Mouse (Mus musculus) lung, postnatal 0 days (tissue): ENCODE data around the gene Itpkc. TPM values are rescaled to one million over a fixed set of nuclear protein-coding genes. Genes with fewer than 3 reads are reported as not detected.

Experiments used
- ATAC-seq: fragments of 200-750 bp; cut with Nextera tagmentation; 2 replicates; pipeline ENCODE4 v1.8.0; 2017; ENCODE audit warnings: moderate library complexity
- DNase-seq: peaks from one replicate; pipeline ENCODE4 v3.0.0-alpha.2; 2016; ENCODE audit warnings: low spot score
- H3K27ac ChIP-seq: fragments of 300-500 bp; sonication (generic); 2 replicates; pipeline ENCODE4 v1.5.1; 2014; ENCODE audit warnings: antibody characterized with exemption, mild to moderate bottlenecking, low read length, mixed read lengths
- H3K27me3 ChIP-seq: fragments of 300-500 bp; sonication (generic); replicated peaks from 2 replicates; pipeline ENCODE4 v1.6.1; 2014; ENCODE audit warnings: low read length, mixed read lengths; ENCODE audit not compliant: insufficient read depth
- H3K36me3 ChIP-seq: fragments of 300-500 bp; sonication (generic); 2 replicates; pipeline ENCODE4 v1.6.1; 2014; ENCODE audit warnings: low read length, mixed read lengths; ENCODE audit not compliant: insufficient read depth
- H3K4me1 ChIP-seq: fragments of 300-500 bp; sonication (generic); 2 replicates; pipeline ENCODE4 v1.6.1; 2014; ENCODE audit warnings: antibody characterized with exemption, low read depth, low read length, mixed read lengths; ENCODE audit not compliant: insufficient read depth
- H3K4me2 ChIP-seq: fragments of 300-500 bp; sonication (generic); replicated peaks from 2 replicates; pipeline ENCODE4 v1.6.1; 2014; ENCODE audit warnings: low read depth, mild to moderate bottlenecking, low read length, moderate library complexity, mixed read lengths
- H3K4me3 ChIP-seq: fragments of 300-500 bp; sonication (generic); 2 replicates; pipeline ENCODE4 v1.5.1; 2014; ENCODE audit warnings: low read depth, low read length
- H3K9ac ChIP-seq: fragments of 300-500 bp; sonication (generic); replicated peaks from 2 replicates; pipeline ENCODE4 v1.6.1; 2014; ENCODE audit warnings: low read depth, mild to moderate bottlenecking
- H3K9me3 ChIP-seq: fragments of 300-500 bp; sonication (generic); 2 replicates; pipeline ENCODE4 v1.6.1; 2016; ENCODE audit warnings: low read length, mixed read lengths
- CTCF ChIP-seq: IDR thresholded peaks from 2 replicates; pipeline ENCODE4 v1.5.1; 2016; ENCODE audit warnings: antibody characterized with exemption, mild to moderate bottlenecking
- EP300 ChIP-seq: IDR thresholded peaks from 2 replicates; pipeline ENCODE4 v1.6.1; 2016; ENCODE audit warnings: antibody characterized with exemption, mild to moderate bottlenecking, control low read depth
- WGBS: fragments of 180-500 bp; shearing (Covaris S2); extraction: QIAGEN DNeasy Blood & Tissue Kit; methylation state at CpG from one replicate; pipeline ENCODE4 v1.1.7; 2014; 5-methylcytosine and 5-hydroxymethylcytosine counted together
- polyA plus RNA-seq: library from polyadenylated mRNA; unstranded; fragments of >200 nt; fragmentation: Nextera tagmentation; extraction: Ambion mirVana; gene quantifications from 2 replicates; pipeline ENCODE4 v1.2.1, GENCODE M21; 2015

Itpkc gene
- polyA plus RNA-seq, 1 experiment from 2014 or later = 2.9 TPM

DNA sequence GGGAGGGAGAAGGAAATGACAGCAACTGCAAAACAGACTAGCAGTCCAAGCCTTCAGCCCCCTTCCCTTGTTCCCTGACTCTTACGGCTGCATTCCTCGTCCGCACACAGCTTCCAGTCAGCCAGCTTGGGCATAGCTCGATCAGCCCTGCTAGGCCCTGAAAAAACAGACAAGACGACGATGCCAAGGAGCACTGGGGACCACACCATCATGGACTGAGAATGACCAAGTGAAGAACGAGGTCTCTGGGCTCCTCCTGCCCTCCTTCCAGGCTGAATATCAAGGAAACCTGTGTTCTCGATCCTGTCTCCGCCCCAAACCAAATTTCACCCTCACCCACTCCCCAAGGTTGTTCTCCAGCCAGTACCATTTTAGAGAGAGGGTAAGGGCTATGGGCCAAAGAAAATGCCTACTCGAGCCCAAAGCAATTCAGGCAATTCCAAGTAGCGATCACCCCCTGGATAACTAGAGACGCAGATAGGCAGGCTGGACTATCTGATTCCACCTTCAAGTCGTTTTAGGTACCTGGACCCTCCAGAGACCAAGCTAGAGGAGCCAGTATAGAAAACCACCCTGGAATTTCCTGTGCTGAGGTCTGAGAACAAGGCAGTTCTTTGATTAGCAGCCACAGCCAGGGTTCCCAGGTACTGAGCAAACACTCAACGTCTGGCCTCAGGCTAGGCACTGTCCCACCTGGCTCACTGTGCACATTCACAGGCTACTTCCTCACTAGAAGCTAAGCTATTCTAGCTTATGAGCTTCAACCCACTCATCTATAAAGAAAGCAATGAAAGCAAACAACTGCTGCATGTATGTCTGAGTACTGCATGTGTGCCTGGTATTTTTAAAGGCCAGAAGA lies 47.4 kb downstream of the Itpkc start, which contains the start of the genes Gm21983 and Mia:
Gene Gm21983 (minus strand): TSS at position 250 of the 859 bp plus-strand sequence.
Gene Mia (minus strand): TSS at position 321 of the 859 bp plus-strand sequence.
- DNase-seq = peak; percentile 64
- Histone ChIP-seq H3K27me3 (no peaks in the 10 kb centered on the region), H3K4me2 (no peak within 1 kb of the TSS), H3K36me3 (0 out of 2 replicates have a peak, but pooled peaks cover 4% of the 10 kb centered on the region), H3K9me3 (no peaks in the 10 kb centered on the region), H3K9ac (no peak within 1 kb of the TSS), H3K27ac (peak within 1 kb of the TSS; percentile 59), H3K4me1 (peaks cover 8% of the 10 kb centered on the region; the same call in 1 of the 2 replicates), H3K4me3 (no peak within 1 kb of the TSS)
- WGBS = 41% methylated on average over 14 of the region's 14 CpGs
- no peak for ATAC-seq
- no peak for TF ChIP-seq CTCF
- no peak for TF ChIP-seq EP300

DNA sequence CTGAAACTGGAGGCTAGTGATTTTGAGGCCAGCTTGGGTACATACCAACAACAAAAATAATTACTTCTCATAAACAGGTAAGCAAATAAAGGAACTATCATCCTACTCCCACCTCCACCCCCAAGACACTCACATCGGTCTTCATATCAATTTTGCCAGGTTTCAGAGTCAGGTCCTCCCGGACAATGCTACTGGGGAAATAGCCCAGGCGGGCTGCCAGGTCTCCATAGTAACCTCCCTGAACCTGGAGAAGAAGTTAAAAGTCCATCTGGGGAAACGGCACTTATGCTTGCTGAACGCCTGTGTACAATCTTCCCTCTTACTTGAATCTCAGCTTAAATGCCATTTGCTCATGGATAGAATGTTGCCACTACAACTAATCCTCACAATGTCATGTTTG lies 48.4 kb downstream of the Itpkc start:
- WGBS = 28% methylated on average over 5 of the region's 5 CpGs
- H3K9ac ChIP-seq = no peak overlapping the region
- H3K4me2 ChIP-seq = no peak overlapping the region
- peaks cover 8% of the 10 kb centered on the region; the same call in 1 of the 2 replicates for H3K4me1 ChIP-seq
- H3K9me3 ChIP-seq = no peaks in the 10 kb centered on the region
- DNase-seq = peak; percentile 62
- ATAC-seq = no peak
- H3K27me3 ChIP-seq = no peaks in the 10 kb centered on the region
- no peak for TF ChIP-seq EP300
- TF ChIP-seq CTCF = no peak
- no peaks in the 10 kb centered on the region for H3K36me3 ChIP-seq
- no peak overlapping the region for H3K4me3 ChIP-seq
- H3K27ac ChIP-seq = peak overlapping the region; percentile 59; the same call in 1 of the 2 replicates

- no peak overlapping the region for H3K9ac ChIP-seq
- peaks cover 8% of the 10 kb centered on the region; the same call in 1 of the 2 replicates for H3K4me1 ChIP-seq
- ATAC-seq = no peak
- 35% methylated on average over 16 of the region's 16 CpGs for WGBS
- peak overlapping the region; percentile 75 for H3K4me3 ChIP-seq
- H3K36me3 ChIP-seq = 0 out of 2 replicates have a peak, but pooled peaks cover under 1% of the 10 kb centered on the region
- DNase-seq = no peak
- no peaks in the 10 kb centered on the region for H3K27me3 ChIP-seq
- H3K27ac ChIP-seq = peak overlapping the region; percentile 94
- H3K4me2 ChIP-seq = peak overlapping the region; percentile 53
- TF ChIP-seq CTCF = no peak
- no peak; the same call in 1 of the 2 replicates for TF ChIP-seq EP300
- H3K9me3 ChIP-seq = no peaks in the 10 kb centered on the region
Observed at GRCm38 (mm10) chr7:27179217-27179918, 49.1 kb downstream of the Itpkc start.

GRCm38 (mm10) chr7:27178324-27179216 lies 49.9 kb downstream of the Itpkc start, which contains the start of gene Rab4b:
Gene Rab4b (minus strand): TSS chr7:27178896.
- Histone ChIP-seq H3K36me3 (peaks cover 5% of the 10 kb centered on the region), H3K27ac (peak within 1 kb of the TSS; percentile 94), H3K9me3 (no peaks in the 10 kb centered on the region), H3K27me3 (no peaks in the 10 kb centered on the region), H3K4me2 (peak within 1 kb of the TSS; percentile 53), H3K4me3 (peak within 1 kb of the TSS; percentile 75), H3K4me1 (peaks cover 8% of the 10 kb centered on the region; the same call in 1 of the 2 replicates), H3K9ac (peak within 1 kb of the TSS; percentile 51)
- DNase-seq = peak; percentile 100
- TF ChIP-seq CTCF = peak; percentile 76
- no peak for TF ChIP-seq EP300
- under 1% methylated on average over 49 of the region's 53 CpGs for WGBS
- peak; percentile 98 for ATAC-seq

GRCm38 (mm10) chr7:27177942-27178323 lies 50.5 kb downstream of the Itpkc start:
- DNase-seq = no peak
- H3K36me3 ChIP-seq = peaks cover 11% of the 10 kb centered on the region
- no peak for TF ChIP-seq EP300
- no peak for TF ChIP-seq CTCF
- no peaks in the 10 kb centered on the region for H3K9me3 ChIP-seq
- peak overlapping the region; percentile 75 for H3K4me3 ChIP-seq
- peak overlapping the region; percentile 94 for H3K27ac ChIP-seq
- peaks cover 8% of the 10 kb centered on the region; the same call in 1 of the 2 replicates for H3K4me1 ChIP-seq
- no peaks in the 10 kb centered on the region for H3K27me3 ChIP-seq
- peak overlapping the region; percentile 51 for H3K9ac ChIP-seq
- ATAC-seq = no peak
- WGBS = 8% methylated on average over 4 of the region's 4 CpGs
- peak overlapping the region; percentile 47 for H3K4me2 ChIP-seq
